Mouse (Mus musculus) bone marrow, adult 2 months (tissue): ENCODE measurements around the gene Atf7ip2. TPM values are rescaled to one million over a fixed set of nuclear protein-coding genes. Genes with fewer than 3 reads are reported as not detected.
A peak's percentile ranks its signal among the peaks of the same experiment; 100 is the strongest.
"Not testable (repeated sequence)": the region's sequence is repeated elsewhere in the genome, so short reads cannot be mapped to it uniquely, and the experiment has no call there.

Source experiments
- H3K27ac ChIP-seq: fragments of 200-500 bp; 2 replicates; pipeline ENCODE4 v1.5.1; 2012; ENCODE audit warnings: low read depth, mild to moderate bottlenecking, control low read depth, inconsistent platforms, low read length; ENCODE audit not compliant: control insufficient read depth, poor library complexity, insufficient read depth
- H3K4me1 ChIP-seq: fragments of 200-500 bp; 2 replicates; pipeline ENCODE4 v1.6.1; 2011; ENCODE audit warnings: low read length; ENCODE audit not compliant: control insufficient read depth, insufficient read depth
- H3K4me3 ChIP-seq: fragments of 200-500 bp; replicated peaks from 2 replicates; pipeline ENCODE3; 2011; ENCODE audit warnings: mild to moderate bottlenecking, low read depth, low read length, control low read depth; ENCODE audit not compliant: control insufficient read depth
- CTCF ChIP-seq: fragments of 200-500 bp; IDR thresholded peaks from 2 replicates; pipeline ENCODE4 v1.5.1; 2011; ENCODE audit warnings: low read length, control low read depth; ENCODE audit not compliant: control insufficient read depth, insufficient read depth
- POLR2A ChIP-seq: fragments of 200-500 bp; IDR thresholded peaks from 2 replicates; pipeline ENCODE4 v1.6.1; 2011; ENCODE audit warnings: low read depth, mild to moderate bottlenecking, control low read depth, low read length, borderline replicate concordance; ENCODE audit not compliant: control insufficient read depth
- WGBS: fragments of 180-500 bp; shearing (Covaris S2); methylation state at CpG from one replicate; pipeline ENCODE4 v1.1.7; 2018; 5-methylcytosine and 5-hydroxymethylcytosine counted together
- polyA plus RNA-seq: library from polyadenylated mRNA; stranded (reverse); fragments of >200 nt; gene quantifications from 2 replicates; pipeline ENCODE4 v1.2.4, GENCODE M21; 2011; ENCODE audit warnings: low replicate concordance; ENCODE audit not compliant: missing spikeins, insufficient read depth, insufficient read length

Atf7ip2 gene
- polyA plus RNA-seq, 1 experiment, result 1.0 TPM

GRCm38 (mm10) chr16:10208777-10209176 lies 16.3 kb downstream of the Atf7ip2 start:
- Histone ChIP-seq H3K27ac (no peak overlapping the region), H3K4me3 (no peak overlapping the region), H3K4me1 (no peaks in the 10 kb centered on the region)
- 56% methylated on average over 1 of the region's 1 CpGs for WGBS
- TF ChIP-seq CTCF, result no peak
- TF ChIP-seq POLR2A, result no peak

- 77% methylated on average over 1 of the region's 1 CpGs for WGBS
- H3K4me3 ChIP-seq, H3K4me1 ChIP-seq: not testable (repeated sequence)
These were observed 23.9 kb downstream of the Atf7ip2 start for GRCm38 (mm10) chr16:10216366-10216765.

GRCm38 (mm10) chr16:10217020-10217419 lies 24.5 kb downstream of the Atf7ip2 start:
- 68% methylated on average over 2 of the region's 2 CpGs for WGBS
- not testable (repeated sequence) for H3K27ac ChIP-seq, H3K4me3 ChIP-seq, H3K4me1 ChIP-seq

More at GRCm38 (mm10) chr16:10216366-10216765, 23.9 kb downstream of the Atf7ip2 start:
- H3K27ac ChIP-seq, result not testable (repeated sequence)

- H3K27ac ChIP-seq, result no peak overlapping the region
- WGBS, result 89% methylated on average over 2 of the region's 2 CpGs
- no peaks in the 10 kb centered on the region for H3K4me1 ChIP-seq
- TF ChIP-seq POLR2A (no peak), CTCF (no peak)
- no peak overlapping the region for H3K4me3 ChIP-seq
These were observed 34.8 kb downstream of the Atf7ip2 start for GRCm38 (mm10) chr16:10227361-10227760.

GRCm38 (mm10) chr16:10236601-10237000 lies 44.1 kb downstream of the Atf7ip2 start:
- H3K4me1 ChIP-seq, result no peaks in the 10 kb centered on the region
- TF ChIP-seq POLR2A, result no peak
- TF ChIP-seq CTCF, result no peak
- no peak overlapping the region for H3K27ac ChIP-seq
- no peak overlapping the region for H3K4me3 ChIP-seq

GRCm38 (mm10) chr16:10253993-10254392 lies 61.5 kb downstream of the Atf7ip2 start:
- H3K4me1 ChIP-seq, result no peaks in the 10 kb centered on the region
- WGBS, result 61% methylated on average over 1 of the region's 1 CpGs
- H3K27ac ChIP-seq, result no peak overlapping the region
- no peak overlapping the region for H3K4me3 ChIP-seq
- TF ChIP-seq CTCF (no peak), POLR2A (no peak)

GRCm38 (mm10) chr16:10272256-10272655 lies 79.7 kb downstream of the Atf7ip2 start:
- Histone ChIP-seq H3K27ac (no peak overlapping the region), H3K4me1 (no peaks in the 10 kb centered on the region), H3K4me3 (no peak overlapping the region)
- TF ChIP-seq CTCF (no peak), POLR2A (no peak)
- WGBS, result 8% methylated on average over 3 of the region's 3 CpGs

- no peak for TF ChIP-seq POLR2A
- peak; percentile 30; the same call in 1 of the 2 replicates for TF ChIP-seq CTCF
- 64% methylated on average over 4 of the region's 4 CpGs for WGBS
These were observed 82.0 kb downstream of the Atf7ip2 start for GRCm38 (mm10) chr16:10274465-10274864.

GRCm38 (mm10) chr16:10276778-10277177 lies 84.3 kb downstream of the Atf7ip2 start:
- not testable (repeated sequence) for H3K27ac ChIP-seq, H3K4me3 ChIP-seq, H3K4me1 ChIP-seq
- 71% methylated on average over 5 of the region's 5 CpGs for WGBS

More at GRCm38 (mm10) chr16:10274465-10274864, 82.0 kb downstream of the Atf7ip2 start:
- Histone ChIP-seq H3K4me3 (no peak overlapping the region), H3K27ac (no peak overlapping the region), H3K4me1 (no peaks in the 10 kb centered on the region)
